Mouse (Mus musculus) heart, embryonic 16.5 days (tissue): ENCODE measurements at regions not wholly inside any gene's neighbourhood (a gene's known extent, or its start where the extent isn't known, plus 50 kb on each side); places are given as distances from the start of the nearest gene placed in this dataset.

ENCODE experiments used
- ATAC-seq: fragments of 200-750 bp; cut with Nextera tagmentation; replicated peaks from 2 replicates; pipeline ENCODE4 v1.8.0; 2017; ENCODE audit warnings: moderate number of reproducible peaks; ENCODE audit not compliant: insufficient read depth, low FRiP score; ENCODE audit errors: extremely low read depth
- H3K27ac ChIP-seq: fragments of 300-500 bp; sonication (generic); 2 replicates; pipeline ENCODE4 v1.5.1; 2014; ENCODE audit warnings: mild to moderate bottlenecking, low read length, control low read depth, moderate library complexity
- H3K27me3 ChIP-seq: fragments of 300-500 bp; sonication (generic); 2 replicates; pipeline ENCODE4 v1.6.1; 2014; ENCODE audit warnings: low read length, mixed read lengths; ENCODE audit not compliant: control insufficient read depth, insufficient read depth
- H3K36me3 ChIP-seq: fragments of 300-500 bp; sonication (generic); 2 replicates; pipeline ENCODE4 v1.6.1; 2014; ENCODE audit not compliant: control insufficient read depth, insufficient read depth
- H3K4me1 ChIP-seq: fragments of 300-500 bp; sonication (generic); 2 replicates; pipeline ENCODE4 v1.6.1; 2014; ENCODE audit warnings: low read length, mixed read lengths; ENCODE audit not compliant: control insufficient read depth, insufficient read depth
- H3K4me2 ChIP-seq: fragments of 300-500 bp; sonication (generic); 2 replicates; pipeline ENCODE4 v1.6.1; 2014; ENCODE audit warnings: low read depth, mild to moderate bottlenecking, control low read depth, low read length
- H3K4me3 ChIP-seq: fragments of 300-500 bp; sonication (generic); 2 replicates; pipeline ENCODE4 v1.5.1; 2014; ENCODE audit warnings: mild to moderate bottlenecking, control low read depth, low read length
- H3K9ac ChIP-seq: fragments of 300-500 bp; sonication (generic); 2 replicates; pipeline ENCODE4 v1.6.1; 2014; ENCODE audit warnings: low read length, control low read depth
- H3K9me3 ChIP-seq: fragments of 300-500 bp; sonication (generic); replicated peaks from 2 replicates; pipeline ENCODE4 v1.6.1; 2016; ENCODE audit warnings: low read length; ENCODE audit not compliant: control insufficient read depth
- WGBS: fragments of 180-500 bp; shearing (Covaris S2); extraction: QIAGEN DNeasy Blood & Tissue Kit; methylation state at CpG from one replicate; pipeline ENCODE4 v1.1.7; 2014; 5-methylcytosine and 5-hydroxymethylcytosine counted together

GRCm38 (mm10) chr3:41290535-41291307 is 207.9 kb upstream of the Pgrmc2 start:
- 69% methylated on average over 11 of the region's 11 CpGs for WGBS
- Histone ChIP-seq H3K4me1 (peaks cover 11% of the 10 kb centered on the region), H3K9ac (no peak overlapping the region), H3K4me2 (no peak overlapping the region), H3K36me3 (no peaks in the 10 kb centered on the region), H3K4me3 (no peak overlapping the region), H3K27me3 (no peaks in the 10 kb centered on the region), H3K27ac (no peak overlapping the region), H3K9me3 (no peaks in the 10 kb centered on the region)
- no peak for ATAC-seq

DNA sequence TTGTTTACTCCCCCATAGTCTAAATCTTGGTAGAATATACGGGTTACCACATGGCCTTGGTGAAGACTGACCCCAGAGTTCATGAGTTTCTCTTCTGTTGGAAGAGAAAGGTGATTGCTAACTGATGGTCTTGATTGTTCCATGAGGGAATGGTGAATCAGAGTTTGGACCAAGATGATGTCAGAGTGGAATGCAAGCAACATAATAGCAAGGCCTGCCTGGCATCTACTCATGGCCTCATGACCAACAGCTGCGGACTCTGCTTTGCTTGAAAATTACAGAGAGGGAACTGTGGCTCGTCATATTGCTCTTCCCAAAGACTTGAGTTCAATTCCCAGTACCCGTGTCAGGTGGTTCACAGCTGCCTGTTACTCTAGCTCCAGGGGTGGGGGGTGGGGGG is 205.9 kb upstream of the Pgrmc2 start:
- Histone ChIP-seq H3K27ac (no peak overlapping the region), H3K4me1 (peaks cover 3% of the 10 kb centered on the region; the same call in 1 of the 2 replicates), H3K4me3 (no peak overlapping the region), H3K27me3 (no peaks in the 10 kb centered on the region), H3K9ac (no peak overlapping the region), H3K36me3 (no peaks in the 10 kb centered on the region), H3K4me2 (no peak overlapping the region), H3K9me3 (no peaks in the 10 kb centered on the region)
- 89% methylated on average over 4 of the region's 4 CpGs for WGBS
- no peak for ATAC-seq

- H3K36me3 ChIP-seq: no peaks in the 10 kb centered on the region
- no peaks in the 10 kb centered on the region for H3K27me3 ChIP-seq
- H3K4me3 ChIP-seq: no peak overlapping the region
- H3K4me1 ChIP-seq: peaks cover 3% of the 10 kb centered on the region; the same call in 1 of the 2 replicates
- H3K27ac ChIP-seq: no peak overlapping the region
- no peak for ATAC-seq
- 77% methylated on average over 4 of the region's 4 CpGs for WGBS
- no peak overlapping the region for H3K9ac ChIP-seq
- no peak overlapping the region for H3K4me2 ChIP-seq
- no peaks in the 10 kb centered on the region for H3K9me3 ChIP-seq
These were observed 205.2 kb upstream of the Pgrmc2 start for GRCm38 (mm10) chr3:41288066-41288465.

GRCm38 (mm10) chr3:41285336-41285735 is 202.5 kb upstream of the Pgrmc2 start:
- Histone ChIP-seq H3K4me3 (no peak overlapping the region), H3K4me2 (no peak overlapping the region), H3K27ac (no peak overlapping the region), H3K27me3 (no peaks in the 10 kb centered on the region), H3K9ac (no peak overlapping the region), H3K4me1 (peaks cover 3% of the 10 kb centered on the region; the same call in 1 of the 2 replicates), H3K9me3 (no peaks in the 10 kb centered on the region), H3K36me3 (no peaks in the 10 kb centered on the region)
- WGBS: 72% methylated on average over 5 of the region's 5 CpGs
- ATAC-seq: no peak

GRCm38 (mm10) chr3:41284897-41285296 is 202.1 kb upstream of the Pgrmc2 start:
- ATAC-seq: peak; percentile 52; the same call in 1 of the 2 replicates
- WGBS: 46% methylated on average over 13 of the region's 13 CpGs
- Histone ChIP-seq H3K4me2 (no peak overlapping the region), H3K27ac (no peak overlapping the region), H3K4me3 (no peak overlapping the region), H3K4me1 (peaks cover 3% of the 10 kb centered on the region; the same call in 1 of the 2 replicates), H3K36me3 (no peaks in the 10 kb centered on the region), H3K27me3 (no peaks in the 10 kb centered on the region), H3K9me3 (no peaks in the 10 kb centered on the region), H3K9ac (no peak overlapping the region)

GRCm38 (mm10) chr3:41282431-41283037 is 199.7 kb upstream of the Pgrmc2 start:
- ATAC-seq: no peak
- 52% methylated on average over 8 of the region's 8 CpGs for WGBS
- no peak overlapping the region for H3K9ac ChIP-seq
- no peaks in the 10 kb centered on the region for H3K36me3 ChIP-seq
- H3K27me3 ChIP-seq: no peaks in the 10 kb centered on the region
- no peak overlapping the region for H3K27ac ChIP-seq
- H3K4me3 ChIP-seq: no peak overlapping the region
- peaks cover 9% of the 10 kb centered on the region for H3K9me3 ChIP-seq
- H3K4me1 ChIP-seq: peaks cover 3% of the 10 kb centered on the region; the same call in 1 of the 2 replicates
- no peak overlapping the region for H3K4me2 ChIP-seq

DNA sequence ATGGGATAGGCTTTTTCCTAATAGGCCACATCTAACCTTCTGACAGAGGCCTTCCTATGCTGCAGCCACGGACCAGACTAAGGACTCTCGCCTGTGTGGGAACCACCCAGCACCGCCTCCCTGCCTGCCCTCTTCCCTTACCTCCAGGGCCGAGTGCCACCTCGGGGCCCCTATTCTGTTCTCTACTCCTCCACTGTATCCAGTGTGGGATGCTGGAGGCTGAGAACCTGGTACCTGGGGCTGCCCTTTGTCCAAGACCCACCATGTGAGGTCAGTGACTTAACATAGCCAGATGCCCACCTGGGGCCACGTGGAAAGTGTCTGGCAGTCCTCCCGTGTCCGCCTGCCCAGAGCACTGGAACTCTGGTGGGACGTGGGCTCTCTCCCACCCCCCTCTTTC is 193.2 kb upstream of the Pgrmc2 start:
- Histone ChIP-seq H3K4me2 (no peak overlapping the region), H3K9ac (no peak overlapping the region), H3K27me3 (no peaks in the 10 kb centered on the region), H3K9me3 (peaks cover 9% of the 10 kb centered on the region), H3K4me1 (no peaks in the 10 kb centered on the region), H3K36me3 (no peaks in the 10 kb centered on the region), H3K27ac (no peak overlapping the region), H3K4me3 (no peak overlapping the region)
- no peak for ATAC-seq
- 83% methylated on average over 9 of the region's 9 CpGs for WGBS

DNA sequence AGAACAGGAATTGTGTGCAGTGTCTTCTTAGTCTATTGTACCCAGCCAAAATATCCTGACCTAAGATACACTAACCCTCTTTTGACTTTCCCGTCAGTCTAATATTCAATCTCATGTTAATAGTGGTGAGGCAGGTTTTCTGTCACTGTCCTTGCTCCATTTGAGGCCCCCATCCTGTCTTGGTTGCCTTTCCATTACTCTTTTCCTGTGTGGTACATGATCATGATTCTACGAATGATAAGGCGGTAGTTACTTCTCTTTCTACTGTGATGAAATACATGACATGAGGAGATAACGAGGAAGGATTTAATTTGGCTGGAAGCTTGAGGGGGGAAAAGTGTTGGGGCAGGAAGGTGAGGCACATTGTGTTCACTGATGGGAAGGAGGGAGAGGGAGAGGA is 185.7 kb upstream of the Pgrmc2 start:
- Histone ChIP-seq H3K9me3 (no peaks in the 10 kb centered on the region), H3K4me1 (no peaks in the 10 kb centered on the region)
- 80% methylated on average over 4 of the region's 4 CpGs for WGBS

DNA sequence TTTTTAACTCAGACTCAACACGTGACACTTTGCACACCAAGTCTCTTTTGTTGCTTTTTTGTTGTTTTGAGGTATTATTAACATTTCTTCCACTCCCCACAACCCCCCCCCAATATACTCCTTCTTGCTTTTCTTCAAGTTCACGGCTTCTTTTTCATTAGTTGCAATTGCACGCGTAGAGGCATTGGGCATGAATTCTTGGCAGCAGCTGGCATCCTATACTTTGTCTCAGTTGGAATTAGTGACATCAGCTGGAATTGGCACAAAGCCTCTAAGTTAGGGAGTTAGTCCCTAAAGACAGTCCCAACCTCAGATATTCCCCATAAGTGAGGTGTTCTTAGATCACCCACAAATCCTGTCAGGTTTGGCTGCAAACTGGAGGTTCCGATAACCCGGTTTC is 183.4 kb upstream of the Pgrmc2 start:
- Histone ChIP-seq H3K4me3 (no peak overlapping the region), H3K4me1 (no peaks in the 10 kb centered on the region), H3K27me3 (no peaks in the 10 kb centered on the region), H3K36me3 (no peaks in the 10 kb centered on the region), H3K27ac (no peak overlapping the region), H3K9ac (no peak overlapping the region), H3K4me2 (no peak overlapping the region), H3K9me3 (no peaks in the 10 kb centered on the region)
- 88% methylated on average over 6 of the region's 6 CpGs for WGBS
- ATAC-seq: no peak

More for the DNA sequence above, 185.7 kb upstream of the Pgrmc2 start:
- no peak for ATAC-seq
- Histone ChIP-seq H3K27ac (no peak overlapping the region), H3K36me3 (no peaks in the 10 kb centered on the region), H3K9ac (no peak overlapping the region), H3K4me2 (no peak overlapping the region), H3K27me3 (no peaks in the 10 kb centered on the region), H3K4me3 (no peak overlapping the region)
